Mouse (Mus musculus) midbrain, embryonic 12.5 days (tissue): ENCODE data around the gene Dock2. TPM values are rescaled to one million over a fixed set of nuclear protein-coding genes. Genes with fewer than 3 reads are reported as not detected.

ENCODE experiments used
- ATAC-seq: fragments of 200-750 bp; cut with Nextera tagmentation; 2 replicates; pipeline ENCODE4 v1.8.0; 2017; ENCODE audit warnings: low read depth, moderate TSS enrichment, moderate library complexity; ENCODE audit not compliant: low FRiP score
- H3K27ac ChIP-seq: fragments of 300-500 bp; sonication (generic); replicated peaks from 2 replicates; pipeline ENCODE4 v1.5.1; 2016; ENCODE audit warnings: mild to moderate bottlenecking
- H3K27me3 ChIP-seq: fragments of 300-500 bp; sonication (generic); 2 replicates; pipeline ENCODE4 v1.6.1; 2016; ENCODE audit warnings: mild to moderate bottlenecking
- H3K36me3 ChIP-seq: fragments of 300-500 bp; sonication (generic); 2 replicates; pipeline ENCODE4 v1.6.1; 2016
- H3K4me1 ChIP-seq: fragments of 300-500 bp; sonication (generic); 2 replicates; pipeline ENCODE4 v1.6.1; 2016
- H3K4me2 ChIP-seq: fragments of 300-500 bp; sonication (generic); replicated peaks from 2 replicates; pipeline ENCODE4 v1.6.1; 2016; ENCODE audit warnings: mild to moderate bottlenecking, moderate library complexity
- H3K4me3 ChIP-seq: fragments of 300-500 bp; sonication (generic); 2 replicates; pipeline ENCODE4 v1.5.1; 2016; ENCODE audit warnings: mild to moderate bottlenecking
- H3K9ac ChIP-seq: fragments of 300-500 bp; sonication (generic); replicated peaks from 2 replicates; pipeline ENCODE4 v1.6.1; 2016; ENCODE audit warnings: mild to moderate bottlenecking, moderate library complexity
- H3K9me3 ChIP-seq: fragments of 300-500 bp; sonication (generic); 2 replicates; pipeline ENCODE4 v1.6.1; 2016; ENCODE audit warnings: mild to moderate bottlenecking
- WGBS: fragments of 180-500 bp; shearing (Covaris S2); methylation state at CpG from one replicate; pipeline ENCODE4 v1.1.7; 2016; 5-methylcytosine and 5-hydroxymethylcytosine counted together
- polyA plus RNA-seq: library from polyadenylated mRNA; unstranded; fragments of >200 nt; fragmentation: Nextera tagmentation; extraction: Ambion mirVana; gene quantifications from 2 replicates; pipeline ENCODE4 v1.2.1, GENCODE M21; 2016

Dock2 gene
- polyA plus RNA-seq, 1 experiment from 2014 or later, result 1.1 TPM

DNA sequence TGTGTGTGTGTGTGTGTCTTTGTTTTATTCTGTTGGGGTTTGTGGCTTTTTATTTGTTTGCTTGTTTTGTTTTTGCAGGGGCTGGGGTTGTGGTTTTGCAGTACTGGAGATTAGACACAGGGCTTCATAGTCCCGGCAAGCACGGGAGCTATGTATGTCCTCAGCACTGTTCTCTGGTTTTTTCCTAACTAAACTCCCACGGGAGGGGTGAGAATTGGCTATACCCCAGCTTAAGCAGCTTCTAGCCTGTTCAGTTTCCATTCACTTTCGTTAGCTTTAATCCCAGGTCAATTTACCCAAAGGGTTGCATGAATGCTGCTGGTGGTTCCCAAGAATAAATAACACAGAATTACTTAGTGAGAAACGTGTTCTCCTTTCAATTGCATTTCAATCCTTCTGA is 376.8 kb downstream of the Dock2 start:
- Histone ChIP-seq H3K9me3 (no peaks in the 10 kb centered on the region), H3K4me1 (peaks cover 14% of the 10 kb centered on the region; the same call in 1 of the 2 replicates), H3K4me3 (no peak overlapping the region), H3K27me3 (peaks cover 16% of the 10 kb centered on the region; the same call in 1 of the 2 replicates), H3K27ac (no peak overlapping the region), H3K4me2 (no peak overlapping the region), H3K36me3 (no peaks in the 10 kb centered on the region), H3K9ac (no peak overlapping the region)
- 13% methylated on average over 5 of the region's 5 CpGs for WGBS
- peak; percentile 48; the same call in 1 of the 2 replicates for ATAC-seq

GRCm38 (mm10) chr11:34406309-34406708 is 377.4 kb downstream of the Dock2 start:
- Histone ChIP-seq H3K9me3 (no peaks in the 10 kb centered on the region), H3K4me2 (no peak overlapping the region), H3K4me1 (peaks cover 14% of the 10 kb centered on the region; the same call in 1 of the 2 replicates), H3K9ac (no peak overlapping the region), H3K27me3 (peaks cover 11% of the 10 kb centered on the region; the same call in 1 of the 2 replicates), H3K27ac (no peak overlapping the region), H3K36me3 (no peaks in the 10 kb centered on the region), H3K4me3 (no peak overlapping the region)
- 83% methylated on average over 8 of the region's 8 CpGs for WGBS
- ATAC-seq, result no peak

- no peak overlapping the region for H3K9ac ChIP-seq
- H3K27me3 ChIP-seq, result peaks cover 7% of the 10 kb centered on the region; the same call in 1 of the 2 replicates
- no peak overlapping the region for H3K4me2 ChIP-seq
- no peak overlapping the region for H3K4me3 ChIP-seq
- no peaks in the 10 kb centered on the region for H3K9me3 ChIP-seq
- no peaks in the 10 kb centered on the region for H3K36me3 ChIP-seq
- no peak for ATAC-seq
- 92% methylated on average over 1 of the region's 1 CpGs for WGBS
- H3K27ac ChIP-seq, result no peak overlapping the region
- peaks cover 14% of the 10 kb centered on the region; the same call in 1 of the 2 replicates for H3K4me1 ChIP-seq
Observed at GRCm38 (mm10) chr11:34405311-34405710, 378.4 kb downstream of the Dock2 start.

GRCm38 (mm10) chr11:34401343-34401742 is 382.3 kb downstream of the Dock2 start:
- H3K4me3 ChIP-seq, result no peak overlapping the region
- no peak overlapping the region for H3K4me2 ChIP-seq
- peaks cover 6% of the 10 kb centered on the region; the same call in 1 of the 2 replicates for H3K27me3 ChIP-seq
- peaks cover 5% of the 10 kb centered on the region; the same call in 1 of the 2 replicates for H3K4me1 ChIP-seq
- ATAC-seq, result no peak
- WGBS, result 91% methylated on average over 8 of the region's 8 CpGs
- H3K27ac ChIP-seq, result no peak overlapping the region
- no peak overlapping the region for H3K9ac ChIP-seq
- H3K36me3 ChIP-seq, result no peaks in the 10 kb centered on the region
- no peaks in the 10 kb centered on the region for H3K9me3 ChIP-seq

- Histone ChIP-seq H3K27ac (no peak overlapping the region), H3K4me2 (no peak overlapping the region), H3K4me1 (no peaks in the 10 kb centered on the region), H3K36me3 (no peaks in the 10 kb centered on the region), H3K27me3 (no peaks in the 10 kb centered on the region), H3K9ac (no peak overlapping the region), H3K4me3 (no peak overlapping the region), H3K9me3 (no peaks in the 10 kb centered on the region)
- ATAC-seq, result no peak
- WGBS, result 91% methylated on average over 2 of the region's 2 CpGs
Observed at GRCm38 (mm10) chr11:34398555-34398954, 385.1 kb downstream of the Dock2 start.

DNA sequence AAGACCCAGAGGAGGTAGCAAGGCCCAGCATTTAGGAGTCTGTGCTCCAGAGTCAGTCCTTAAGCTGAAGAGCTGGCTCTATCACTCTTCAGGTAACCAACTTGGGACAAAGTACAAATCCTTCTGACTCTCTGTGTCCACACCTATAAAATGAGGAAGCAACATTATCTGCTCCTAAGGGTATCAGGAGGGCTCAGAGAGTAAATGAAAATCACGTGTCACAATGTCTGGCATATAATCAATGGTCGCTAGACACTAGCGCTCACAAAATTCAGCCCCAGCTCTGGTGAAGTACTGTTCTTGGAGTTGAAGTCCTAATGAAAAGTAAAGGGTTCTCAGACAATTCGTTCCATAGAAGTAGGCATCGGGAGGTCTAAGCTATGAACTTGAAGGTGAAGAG is 386.0 kb downstream of the Dock2 start:
- Histone ChIP-seq H3K4me3 (no peak overlapping the region), H3K4me2 (no peak overlapping the region), H3K4me1 (no peaks in the 10 kb centered on the region), H3K9me3 (no peaks in the 10 kb centered on the region), H3K36me3 (no peaks in the 10 kb centered on the region), H3K27ac (no peak overlapping the region), H3K9ac (no peak overlapping the region), H3K27me3 (no peaks in the 10 kb centered on the region)
- no peak for ATAC-seq
- 90% methylated on average over 5 of the region's 5 CpGs for WGBS

DNA sequence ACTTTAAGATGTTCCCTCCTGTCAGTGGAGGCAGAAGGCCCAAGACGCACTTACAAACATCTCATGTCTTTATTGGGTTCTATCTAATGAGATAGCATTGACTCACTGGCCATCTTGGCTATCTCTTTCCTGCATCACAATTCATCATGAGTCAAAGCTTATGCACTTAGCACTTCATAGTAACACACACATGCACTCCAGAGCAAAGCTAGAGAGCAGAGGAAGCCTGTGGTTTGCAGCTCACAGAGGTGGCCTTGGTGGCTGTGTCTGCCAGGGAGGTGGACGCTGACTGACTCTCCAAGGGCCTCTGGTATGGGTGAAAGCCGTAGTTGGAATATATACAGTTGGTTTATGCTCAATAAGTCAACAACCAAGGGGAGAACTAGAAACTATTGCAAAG is 387.9 kb downstream of the Dock2 start:
- Histone ChIP-seq H3K4me2 (no peak overlapping the region), H3K9me3 (no peaks in the 10 kb centered on the region), H3K36me3 (no peaks in the 10 kb centered on the region), H3K9ac (no peak overlapping the region), H3K27me3 (no peaks in the 10 kb centered on the region), H3K4me3 (no peak overlapping the region), H3K4me1 (no peaks in the 10 kb centered on the region), H3K27ac (no peak overlapping the region)
- ATAC-seq, result no peak
- 92% methylated on average over 3 of the region's 3 CpGs for WGBS

GRCm38 (mm10) chr11:34392105-34392504 is 391.6 kb downstream of the Dock2 start:
- H3K4me3 ChIP-seq, result no peak overlapping the region
- H3K36me3 ChIP-seq, result no peaks in the 10 kb centered on the region
- H3K9me3 ChIP-seq, result no peaks in the 10 kb centered on the region
- H3K4me1 ChIP-seq, result no peaks in the 10 kb centered on the region
- no peak overlapping the region for H3K4me2 ChIP-seq
- no peaks in the 10 kb centered on the region for H3K27me3 ChIP-seq
- no peak for ATAC-seq
- H3K9ac ChIP-seq, result no peak overlapping the region
- whole genome bisulfite sequencing, result 73% methylated on average over 4 of the region's 4 CpGs
- no peak overlapping the region for H3K27ac ChIP-seq

- WGBS, result 81% methylated on average over 6 of the region's 6 CpGs
- no peaks in the 10 kb centered on the region for H3K27me3 ChIP-seq
- H3K9ac ChIP-seq, result no peak overlapping the region
- H3K4me1 ChIP-seq, result no peaks in the 10 kb centered on the region
- no peak overlapping the region for H3K4me3 ChIP-seq
- no peaks in the 10 kb centered on the region for H3K9me3 ChIP-seq
- H3K4me2 ChIP-seq, result no peak overlapping the region
- H3K36me3 ChIP-seq, result no peaks in the 10 kb centered on the region
- no peak for ATAC-seq
- no peak overlapping the region for H3K27ac ChIP-seq
Observed at GRCm38 (mm10) chr11:34389261-34390116, 394.2 kb downstream of the Dock2 start.

GRCm38 (mm10) chr11:34385001-34385688 is 398.5 kb downstream of the Dock2 start:
- peak; percentile 30 for ATAC-seq
- Histone ChIP-seq H3K36me3 (no peaks in the 10 kb centered on the region), H3K9me3 (no peaks in the 10 kb centered on the region), H3K4me1 (no peaks in the 10 kb centered on the region), H3K27ac (no peak overlapping the region), H3K4me2 (no peak overlapping the region), H3K9ac (no peak overlapping the region), H3K27me3 (no peaks in the 10 kb centered on the region), H3K4me3 (no peak overlapping the region)
- WGBS, result 87% methylated on average over 1 of the region's 1 CpGs

GRCm38 (mm10) chr11:34384178-34384577 is 399.5 kb downstream of the Dock2 start:
- Histone ChIP-seq H3K27me3 (no peaks in the 10 kb centered on the region), H3K27ac (no peak overlapping the region), H3K36me3 (no peaks in the 10 kb centered on the region), H3K9me3 (no peaks in the 10 kb centered on the region), H3K9ac (no peak overlapping the region), H3K4me3 (no peak overlapping the region), H3K4me2 (no peak overlapping the region), H3K4me1 (no peaks in the 10 kb centered on the region)
- 71% methylated on average over 4 of the region's 4 CpGs for WGBS
- ATAC-seq, result no peak

DNA sequence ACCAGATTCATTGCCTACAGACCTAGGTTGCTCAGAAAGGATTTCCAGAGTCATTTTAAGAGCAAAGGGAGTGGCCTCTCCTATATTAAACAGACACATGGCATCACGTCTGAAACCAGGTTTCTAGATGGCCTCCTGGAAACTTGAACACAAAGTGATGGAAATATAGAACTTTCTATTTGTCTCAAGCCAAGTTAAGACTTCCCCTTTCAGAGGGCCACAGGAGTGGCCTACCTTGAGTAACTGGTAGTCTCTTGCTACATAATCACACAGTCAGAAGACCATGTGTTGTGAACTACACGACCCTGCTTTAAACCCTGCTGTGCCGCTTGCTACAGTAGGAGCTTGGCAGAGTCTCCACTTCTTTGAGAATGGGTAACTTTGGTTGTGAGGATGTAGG is 400.2 kb downstream of the Dock2 start:
- H3K4me3 ChIP-seq, result no peak overlapping the region
- no peak for ATAC-seq
- 88% methylated on average over 3 of the region's 3 CpGs for WGBS
- no peaks in the 10 kb centered on the region for H3K4me1 ChIP-seq
- no peak overlapping the region for H3K4me2 ChIP-seq
- no peaks in the 10 kb centered on the region for H3K36me3 ChIP-seq
- no peak overlapping the region for H3K27ac ChIP-seq
- H3K9me3 ChIP-seq, result no peaks in the 10 kb centered on the region
- H3K27me3 ChIP-seq, result no peaks in the 10 kb centered on the region
- no peak overlapping the region for H3K9ac ChIP-seq
